In genomic region chr10:79919251-79919849, GRCm38 (mm10) we compare ENCODE assay signal across 11 mouse cellular contexts. TPM values are rescaled to one million over a fixed set of nuclear protein-coding genes. Genes with fewer than 3 reads are reported as not detected.
DNase-seq lines count a peak whose midpoint lies in the region; ATAC-seq lines count a peak whose summit lies in the region.
"Had no signal": no experiment of that assay in that cellular context is flagged by ENCODE, and none has a peak within 500 bp of the region (broad histone marks: within the 10 kb centered on the region; RNA-seq: fewer than 3 reads in every experiment).

No protein-coding gene starts in this region.

- H3K27ac ChIP-seq in kidney, embryonic 15.5 days = no peak overlapping the region
- no peak overlapping the region for H3K27ac ChIP-seq in midbrain, embryonic 13.5 days

- H3K4me1 ChIP-seq in kidney, embryonic 15.5 days = peaks cover 72% of the 10 kb centered on the region
- peaks cover 60% of the 10 kb centered on the region for H3K4me1 ChIP-seq in midbrain, embryonic 13.5 days (replicated peaks)

- peak overlapping the region; percentile 54 for H3K4me2 ChIP-seq in kidney, embryonic 15.5 days
- H3K4me2 ChIP-seq in midbrain, embryonic 13.5 days (replicated peaks) = no peak overlapping the region

- WGBS in kidney, embryonic 15.5 days = 4% methylated on average over 21 of the region's 21 CpGs
- WGBS in midbrain, embryonic 13.5 days = 3% methylated on average over 21 of the region's 21 CpGs

- no peak overlapping the region for H3K9ac ChIP-seq in kidney, embryonic 15.5 days
- no peak overlapping the region for H3K9ac ChIP-seq in midbrain, embryonic 13.5 days (replicated peaks)

- H3K4me3 ChIP-seq in kidney, embryonic 15.5 days (replicated peaks) = peak overlapping the region; percentile 27
- peak overlapping the region; percentile 12; the same call in 1 of the 2 replicates for H3K4me3 ChIP-seq in midbrain, embryonic 13.5 days (replicated peaks)

- H3K9me3 ChIP-seq in kidney, embryonic 15.5 days (replicated peaks) = no peaks in the 10 kb centered on the region
- no peaks in the 10 kb centered on the region for H3K9me3 ChIP-seq in midbrain, embryonic 13.5 days

- peak; percentile 59 for DNase-seq in CD4-positive, CD25-positive, alpha-beta regulatory T cell, adult 2 months (ENCODE audit: low read depth, low spot score)
- DNase-seq in kidney, adult 9 months = no peak
- DNase-seq in induced T-regulatory cell, adult 2 months (ENCODE audit: low read depth) = peak; percentile 67
- DNase-seq in ovary, adult 18-20 months (ENCODE audit: low spot score) = no peak
- DNase-seq in layer of hippocampus, postnatal 25 days (ENCODE audit: extremely low spot score in 1 of 2, low spot score in 1 of 2) = no peak
- DNase-seq: thymus, adult 2 months had no signal

- peaks cover 65% of the 10 kb centered on the region for H3K27me3 ChIP-seq in kidney, embryonic 15.5 days
- H3K27me3 ChIP-seq in midbrain, embryonic 13.5 days = peaks cover 67% of the 10 kb centered on the region

- no peaks in the 10 kb centered on the region for H3K36me3 ChIP-seq in kidney, embryonic 15.5 days
- no peaks in the 10 kb centered on the region for H3K36me3 ChIP-seq in midbrain, embryonic 13.5 days

- ATAC-seq in CD4-positive, CD25-positive, alpha-beta regulatory T cell, adult 4 months = no peak
- no peak for ATAC-seq in kidney, embryonic 15.5 days (replicated peaks; ENCODE audit: low FRiP score)
- ATAC-seq in midbrain, embryonic 13.5 days = no peak

RNA-seq across cellular contexts. Expression of gene R3hdm4, which starts 1.7 kb away (rescaled TPM):
- polyA plus RNA-seq in CD4-positive, CD25-positive, alpha-beta regulatory T cell, adult 4 months (2017; shearing (Covaris generic)) = 100 to 1,000 TPM in 1 of 2 experiments, 10 to 100 TPM in 1; 93.5 to 104 TPM
- polyA plus RNA-seq in kidney, embryonic 15.5 days (2015; fragmentation: Nextera tagmentation; extraction: Ambion mirVana) = 142 and 155 TPM in 2 replicates
- polyA plus RNA-seq in midbrain, embryonic 13.5 days (2015; fragmentation: Nextera tagmentation; extraction: Ambion mirVana) = 231 TPM in 2 replicates
- total RNA-seq in layer of hippocampus, postnatal 25 days (2021) = 100 to 1,000 TPM; 428 to 450 TPM

RNA-seq across cellular contexts. Expression of gene Kiss1r, which starts 2.6 kb away (rescaled TPM):
- under 1 TPM in 1 of 2 experiments, not detected in 1; 0.09 TPM for polyA plus RNA-seq in CD4-positive, CD25-positive, alpha-beta regulatory T cell, adult 4 months (2017; shearing (Covaris generic))
- 0.71 and 1.2 TPM in 2 replicates for polyA plus RNA-seq in kidney, embryonic 15.5 days (2015; fragmentation: Nextera tagmentation; extraction: Ambion mirVana)
- polyA plus RNA-seq in midbrain, embryonic 13.5 days (2015; fragmentation: Nextera tagmentation; extraction: Ambion mirVana) = 2.2 and 2.3 TPM in 2 replicates
- 1 to 10 TPM; 6.6 to 6.7 TPM for total RNA-seq in layer of hippocampus, postnatal 25 days (2021)

RNA-seq across cellular contexts. Expression of gene Arid3a, which starts 7.5 kb away (rescaled TPM):
- polyA plus RNA-seq in CD4-positive, CD25-positive, alpha-beta regulatory T cell, adult 4 months (2017; shearing (Covaris generic)) = 1 to 10 TPM; 2.7 to 3.3 TPM
- 7.3 and 7.4 TPM in 2 replicates for polyA plus RNA-seq in kidney, embryonic 15.5 days (2015; fragmentation: Nextera tagmentation; extraction: Ambion mirVana)
- polyA plus RNA-seq in midbrain, embryonic 13.5 days (2015; fragmentation: Nextera tagmentation; extraction: Ambion mirVana) = 3.8 and 3.9 TPM in 2 replicates
- 1 to 10 TPM; 4.6 to 6.9 TPM for total RNA-seq in layer of hippocampus, postnatal 25 days (2021)

RNA-seq across cellular contexts. Expression of gene Gm26602, which starts 8.7 kb away (rescaled TPM):
- polyA plus RNA-seq in CD4-positive, CD25-positive, alpha-beta regulatory T cell, adult 4 months (2017; shearing (Covaris generic)) = not detected
- polyA plus RNA-seq in kidney, embryonic 15.5 days (2015; fragmentation: Nextera tagmentation; extraction: Ambion mirVana) = 0.96 and 14.1 TPM in 2 replicates
- polyA plus RNA-seq in midbrain, embryonic 13.5 days (2015; fragmentation: Nextera tagmentation; extraction: Ambion mirVana) = 17.5 and 34.1 TPM in 2 replicates
- not detected for total RNA-seq in layer of hippocampus, postnatal 25 days (2021)
- total RNA-seq: gastrocnemius, adult 8-10 months; megakaryocyte progenitor cell, adult 5-6 weeks had no signal
- polyA plus RNA-seq: thymus, adult 2 months had no signal

RNA-seq across cellular contexts. Expression of gene Med16, which starts 10.6 kb away (rescaled TPM):
- polyA plus RNA-seq in CD4-positive, CD25-positive, alpha-beta regulatory T cell, adult 4 months (2017; shearing (Covaris generic)) = 1 to 10 TPM; 5.0 to 7.7 TPM
- polyA plus RNA-seq in kidney, embryonic 15.5 days (2015; fragmentation: Nextera tagmentation; extraction: Ambion mirVana) = 59.6 and 70.7 TPM in 2 replicates
- polyA plus RNA-seq in midbrain, embryonic 13.5 days (2015; fragmentation: Nextera tagmentation; extraction: Ambion mirVana) = 62.9 and 69.1 TPM in 2 replicates
- 10 to 100 TPM; 55.5 to 56.2 TPM for total RNA-seq in layer of hippocampus, postnatal 25 days (2021)

Comparison
In these comparisons a context has a peak if more than half of its experiments do, and no peak if none do; other contexts are left out.
1. DNase-seq: peak in CD4-positive, CD25-positive, alpha-beta regulatory T cell, adult 2 months (single experiment) and induced T-regulatory cell, adult 2 months (single experiment); none in kidney, adult 9 months (single experiment), ovary, adult 18-20 months (single experiment) and layer of hippocampus, postnatal 25 days (0 of 2).